Mouse (Mus musculus): ENCODE measurements around the gene Slc20a1. TPM values are rescaled to one million over a fixed set of nuclear protein-coding genes. Genes with fewer than 3 reads are reported as not detected.

Gene Slc20a1
- polyA plus RNA-seq, 1 experiment from 2014 or later: 70.7 TPM

DNA sequence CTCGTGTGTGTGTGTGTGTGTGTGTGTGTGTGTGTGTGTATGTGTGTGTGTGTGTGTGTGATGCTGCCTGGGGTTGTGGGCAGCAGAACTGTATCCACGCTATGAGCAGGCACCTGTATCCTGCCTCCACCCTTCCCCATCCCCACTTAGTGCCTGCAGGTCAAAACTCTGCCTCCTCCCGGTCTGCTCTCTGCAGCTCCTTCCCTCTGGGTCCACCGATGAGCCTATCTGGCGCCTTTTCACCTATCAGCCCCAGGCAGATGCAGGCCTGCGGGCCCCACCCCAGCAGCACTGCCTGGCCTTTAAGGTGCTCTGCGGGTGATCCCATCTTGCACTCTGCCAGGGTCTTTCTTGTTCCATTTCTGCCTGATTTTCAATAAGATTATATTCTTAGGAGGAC lies 29.1 kb downstream of the Slc20a1 start:
- Histone ChIP-seq H3K9me3 (ENCODE audit: control insufficient read depth, low read length) (no peaks in the 10 kb centered on the region; the same call in 1 of the 2 replicates), H3K4me1 (replicated peaks; ENCODE audit: control insufficient read depth, insufficient read depth, low read length) (no peaks in the 10 kb centered on the region), H3K4me3 (ENCODE audit: low read depth, low read length) (no peak overlapping the region), H3K36me3 (ENCODE audit: control insufficient read depth, insufficient read depth, low read length) (no peaks in the 10 kb centered on the region), H3K4me2 (ENCODE audit: low read depth, low read length, severe bottlenecking) (no peak overlapping the region), H3K27me3 (ENCODE audit: control insufficient read depth, insufficient read depth, low read length) (no peaks in the 10 kb centered on the region), H3K27ac (ENCODE audit: low read depth, low read length) (no peak overlapping the region), H3K9ac (ENCODE audit: low read length) (no peak overlapping the region)
- 85% methylated on average over 6 of the region's 7 CpGs for WGBS
- ATAC-seq (replicated peaks; ENCODE audit: low FRiP score): no peak
- no peak for DNase-seq (ENCODE audit: low spot score)

DNA sequence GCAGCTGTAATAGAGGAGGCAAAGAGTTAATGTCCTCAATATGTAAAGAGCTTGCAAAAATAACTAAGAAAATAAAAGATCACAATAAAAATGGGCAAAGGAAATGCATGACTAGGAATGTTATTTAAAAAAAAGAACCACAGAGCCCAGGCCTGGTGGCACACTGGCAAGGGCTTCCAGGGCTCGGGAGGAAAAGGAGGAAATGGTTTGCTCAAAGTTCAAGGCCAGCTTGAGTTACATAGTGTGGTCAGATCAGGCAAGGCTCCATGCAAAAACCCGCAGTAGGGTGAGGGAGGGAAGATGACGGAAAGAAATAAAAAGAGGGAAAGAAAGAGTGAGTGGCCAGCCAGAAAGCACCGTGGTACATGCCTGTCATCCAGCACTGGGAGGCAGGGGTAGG lies 30.0 kb downstream of the Slc20a1 start:
- Histone ChIP-seq H3K9me3 (ENCODE audit: control insufficient read depth, low read length) (no peaks in the 10 kb centered on the region; the same call in 1 of the 2 replicates), H3K4me3 (ENCODE audit: low read depth, low read length) (no peak overlapping the region), H3K4me2 (ENCODE audit: low read depth, low read length, severe bottlenecking) (no peak overlapping the region), H3K36me3 (ENCODE audit: control insufficient read depth, insufficient read depth, low read length) (no peaks in the 10 kb centered on the region), H3K9ac (ENCODE audit: low read length) (no peak overlapping the region), H3K27me3 (ENCODE audit: control insufficient read depth, insufficient read depth, low read length) (no peaks in the 10 kb centered on the region), H3K4me1 (replicated peaks; ENCODE audit: control insufficient read depth, insufficient read depth, low read length) (no peaks in the 10 kb centered on the region), H3K27ac (ENCODE audit: low read depth, low read length) (no peak overlapping the region)
- no peak for DNase-seq (ENCODE audit: low spot score)
- 95% methylated on average over 4 of the region's 4 CpGs for WGBS
- no peak for ATAC-seq (replicated peaks; ENCODE audit: low FRiP score)

DNA sequence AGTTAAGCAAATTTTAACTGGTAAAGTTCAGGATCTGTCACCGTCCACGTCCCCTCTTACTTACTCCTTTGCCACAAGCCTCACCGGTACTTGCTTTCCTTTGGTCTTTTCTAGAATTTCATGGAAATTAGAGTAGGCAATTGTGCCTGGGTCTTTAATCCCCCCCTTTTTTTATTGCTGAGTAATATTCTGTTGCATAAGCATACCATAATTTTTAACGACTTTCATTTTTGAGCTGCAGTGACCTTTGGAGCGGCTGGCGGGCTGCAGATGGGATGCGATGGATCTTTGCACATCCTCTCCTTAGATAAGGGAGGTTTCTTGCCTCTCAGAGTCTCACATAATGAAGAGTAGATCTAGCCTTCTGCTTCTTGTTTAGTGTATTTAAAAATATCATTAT lies 30.8 kb downstream of the Slc20a1 start:
- Histone ChIP-seq H3K4me2 (ENCODE audit: low read depth, low read length, severe bottlenecking) (no peak overlapping the region), H3K36me3 (ENCODE audit: control insufficient read depth, insufficient read depth, low read length) (no peaks in the 10 kb centered on the region), H3K4me1 (replicated peaks; ENCODE audit: control insufficient read depth, insufficient read depth, low read length) (no peaks in the 10 kb centered on the region), H3K9me3 (ENCODE audit: control insufficient read depth, low read length) (no peaks in the 10 kb centered on the region; the same call in 1 of the 2 replicates), H3K9ac (ENCODE audit: low read length) (no peak overlapping the region), H3K27me3 (ENCODE audit: control insufficient read depth, insufficient read depth, low read length) (no peaks in the 10 kb centered on the region), H3K4me3 (ENCODE audit: low read depth, low read length) (no peak overlapping the region), H3K27ac (ENCODE audit: low read depth, low read length) (no peak overlapping the region)
- DNase-seq (ENCODE audit: low spot score) (no peak), ATAC-seq (replicated peaks; ENCODE audit: low FRiP score) (no peak)
- WGBS: 93% methylated on average over 7 of the region's 7 CpGs

DNA sequence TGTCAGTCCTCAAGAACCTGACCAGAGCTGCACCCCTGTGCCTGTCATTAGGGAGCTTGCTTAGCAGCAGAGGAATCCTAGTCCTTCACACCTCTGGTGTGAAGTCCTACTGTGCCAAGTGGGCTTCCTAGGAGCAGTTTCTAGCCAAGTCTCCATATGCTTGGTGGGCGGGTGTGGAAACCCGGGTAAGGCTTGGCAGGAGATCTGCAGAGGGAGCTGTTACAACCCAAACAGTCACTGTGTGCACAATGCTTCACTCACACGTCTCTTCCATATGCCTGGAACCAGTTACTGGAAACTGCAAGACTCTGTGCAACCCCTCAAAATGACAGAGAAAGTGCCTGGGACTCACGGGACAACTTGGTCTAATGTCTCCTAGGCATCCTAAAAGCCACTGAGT lies 33.5 kb downstream of the Slc20a1 start:
- H3K9me3 ChIP-seq (ENCODE audit: control insufficient read depth, low read length): no peaks in the 10 kb centered on the region; the same call in 1 of the 2 replicates
- no peak overlapping the region for H3K4me2 ChIP-seq (ENCODE audit: low read depth, low read length, severe bottlenecking)
- H3K36me3 ChIP-seq (ENCODE audit: control insufficient read depth, insufficient read depth, low read length): no peaks in the 10 kb centered on the region
- no peak overlapping the region for H3K9ac ChIP-seq (ENCODE audit: low read length)
- H3K27ac ChIP-seq (ENCODE audit: low read depth, low read length): no peak overlapping the region
- no peaks in the 10 kb centered on the region for H3K27me3 ChIP-seq (ENCODE audit: control insufficient read depth, insufficient read depth, low read length)
- H3K4me3 ChIP-seq (ENCODE audit: low read depth, low read length): no peak overlapping the region
- no peaks in the 10 kb centered on the region for H3K4me1 ChIP-seq (replicated peaks; ENCODE audit: control insufficient read depth, insufficient read depth, low read length)
- ATAC-seq (replicated peaks; ENCODE audit: low FRiP score): no peak
- 72% methylated on average over 4 of the region's 4 CpGs for WGBS
- DNase-seq (ENCODE audit: low spot score): no peak

DNA sequence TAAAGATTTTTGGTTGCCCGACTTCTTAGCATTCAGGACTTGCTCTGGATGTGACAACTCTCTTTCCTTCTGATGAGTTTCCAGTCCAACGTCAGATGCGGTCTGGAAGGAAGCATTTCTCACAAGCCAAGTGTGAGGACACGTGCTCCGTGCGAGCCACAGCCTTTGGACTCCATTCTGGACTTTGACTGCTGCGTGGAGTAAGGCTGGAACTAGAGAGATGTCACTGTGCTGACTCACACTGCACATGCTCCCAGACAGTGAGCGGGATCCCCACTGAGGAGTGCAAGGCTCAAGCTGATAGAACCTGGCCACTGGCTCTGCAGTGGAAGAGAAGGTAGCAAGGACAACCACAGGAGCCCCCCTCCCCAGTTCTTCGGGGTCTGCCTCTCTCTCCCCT lies 33.9 kb downstream of the Slc20a1 start:
- Histone ChIP-seq H3K9me3 (ENCODE audit: control insufficient read depth, low read length) (no peaks in the 10 kb centered on the region; the same call in 1 of the 2 replicates), H3K4me3 (ENCODE audit: low read depth, low read length) (no peak overlapping the region), H3K27me3 (ENCODE audit: control insufficient read depth, insufficient read depth, low read length) (no peaks in the 10 kb centered on the region), H3K4me1 (replicated peaks; ENCODE audit: control insufficient read depth, insufficient read depth, low read length) (no peaks in the 10 kb centered on the region), H3K36me3 (ENCODE audit: control insufficient read depth, insufficient read depth, low read length) (no peaks in the 10 kb centered on the region), H3K4me2 (ENCODE audit: low read depth, low read length, severe bottlenecking) (no peak overlapping the region), H3K27ac (ENCODE audit: low read depth, low read length) (no peak overlapping the region), H3K9ac (ENCODE audit: low read length) (no peak overlapping the region)
- ATAC-seq (replicated peaks; ENCODE audit: low FRiP score): no peak
- 91% methylated on average over 9 of the region's 9 CpGs for WGBS
- DNase-seq (ENCODE audit: low spot score): no peak

DNA sequence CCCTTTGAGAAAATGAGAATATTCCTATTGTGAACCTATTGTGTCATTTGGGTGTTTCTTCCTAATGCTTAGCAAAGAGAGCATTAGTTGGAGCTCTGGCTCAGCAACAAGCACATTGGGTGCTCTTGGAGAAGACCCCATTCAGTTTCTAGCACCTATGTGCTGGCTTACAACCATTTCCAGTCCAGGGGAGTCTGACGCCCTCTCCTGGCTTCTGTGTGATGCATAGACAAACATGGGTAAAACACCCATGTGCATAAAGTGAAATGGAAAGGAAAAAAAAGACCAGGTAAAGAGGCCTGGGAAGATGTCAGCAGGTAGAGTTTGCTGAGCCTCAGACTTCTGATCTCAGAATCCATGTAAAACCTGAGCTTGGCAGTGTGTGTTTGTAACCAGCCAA lies 34.7 kb downstream of the Slc20a1 start:
- Histone ChIP-seq H3K4me3 (ENCODE audit: low read depth, low read length) (no peak overlapping the region), H3K9me3 (ENCODE audit: control insufficient read depth, low read length) (no peaks in the 10 kb centered on the region; the same call in 1 of the 2 replicates), H3K4me2 (ENCODE audit: low read depth, low read length, severe bottlenecking) (no peak overlapping the region), H3K27ac (ENCODE audit: low read depth, low read length) (no peak overlapping the region), H3K27me3 (ENCODE audit: control insufficient read depth, insufficient read depth, low read length) (no peaks in the 10 kb centered on the region), H3K4me1 (replicated peaks; ENCODE audit: control insufficient read depth, insufficient read depth, low read length) (no peaks in the 10 kb centered on the region), H3K36me3 (ENCODE audit: control insufficient read depth, insufficient read depth, low read length) (no peaks in the 10 kb centered on the region), H3K9ac (ENCODE audit: low read length) (no peak overlapping the region)
- DNase-seq (ENCODE audit: low spot score) (no peak), ATAC-seq (replicated peaks; ENCODE audit: low FRiP score) (no peak)
- 86% methylated on average over 1 of the region's 1 CpGs for WGBS

DNA sequence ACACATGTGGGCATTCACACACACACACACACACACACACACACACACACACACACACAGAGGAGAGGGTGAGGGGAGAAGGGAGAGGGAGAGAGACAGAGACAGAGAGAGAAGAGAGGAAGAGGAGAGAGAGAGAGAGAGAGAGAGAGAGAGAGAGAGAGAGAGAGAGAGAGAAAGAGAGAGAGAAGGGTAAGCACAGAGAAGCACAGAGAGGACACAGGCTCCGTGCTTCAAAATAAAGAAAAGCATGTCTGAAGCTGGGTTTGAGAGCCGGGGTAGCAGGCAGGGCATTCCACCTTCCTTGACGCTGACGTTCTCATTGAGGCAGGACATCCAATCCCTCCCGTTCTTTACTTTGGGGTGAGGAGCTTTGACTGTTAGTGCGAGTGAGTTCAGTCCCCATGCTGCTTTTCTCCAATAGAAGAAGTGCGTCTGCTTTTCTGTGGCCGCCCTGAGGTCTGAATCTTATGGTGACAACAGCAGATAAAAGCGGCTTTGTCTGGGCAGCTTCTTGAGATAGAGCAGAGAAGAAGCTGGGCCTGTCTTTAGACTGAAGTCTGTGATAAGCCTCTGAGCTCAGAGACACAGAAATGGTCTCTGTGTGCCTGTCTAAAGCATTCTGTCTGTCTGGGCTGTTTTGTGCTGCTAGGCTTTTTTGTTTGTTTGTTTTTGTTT lies 35.4 kb downstream of the Slc20a1 start:
- H3K4me3 ChIP-seq (ENCODE audit: low read depth, low read length): no peak overlapping the region
- no peak overlapping the region for H3K27ac ChIP-seq (ENCODE audit: low read depth, low read length)
- no peaks in the 10 kb centered on the region for H3K36me3 ChIP-seq (ENCODE audit: control insufficient read depth, insufficient read depth, low read length)
- DNase-seq (ENCODE audit: low spot score) (no peak), ATAC-seq (replicated peaks; ENCODE audit: low FRiP score) (no peak)
- no peaks in the 10 kb centered on the region for H3K9me3 ChIP-seq (ENCODE audit: control insufficient read depth, low read length)
- H3K27me3 ChIP-seq (ENCODE audit: control insufficient read depth, insufficient read depth, low read length): no peaks in the 10 kb centered on the region
- WGBS: 44% methylated on average over 9 of the region's 9 CpGs
- H3K9ac ChIP-seq (ENCODE audit: low read length): no peak overlapping the region
- H3K4me1 ChIP-seq (replicated peaks; ENCODE audit: control insufficient read depth, insufficient read depth, low read length): no peaks in the 10 kb centered on the region
- no peak overlapping the region for H3K4me2 ChIP-seq (ENCODE audit: low read depth, low read length, severe bottlenecking)

DNA sequence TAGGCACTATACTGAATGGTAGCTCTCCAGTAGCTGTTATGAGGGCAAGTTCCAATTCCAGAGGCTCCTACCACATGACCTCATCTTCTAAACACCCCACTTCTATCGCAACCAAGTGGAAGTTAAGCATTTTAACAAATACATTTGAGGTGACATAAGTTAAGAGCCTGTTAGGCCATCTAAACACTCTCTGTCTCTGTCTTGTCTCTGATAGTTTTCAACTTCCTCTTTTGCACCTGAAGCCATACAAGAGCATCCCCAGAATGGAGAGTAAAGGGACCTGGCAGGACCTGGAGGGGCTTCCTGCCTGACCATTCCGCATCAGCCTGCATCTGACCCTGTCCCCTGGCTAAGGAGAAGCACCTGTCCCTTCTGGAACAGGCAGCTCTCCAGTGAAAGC lies 36.2 kb downstream of the Slc20a1 start:
- WGBS: 89% methylated on average over 2 of the region's 2 CpGs
- H3K4me3 ChIP-seq (ENCODE audit: low read depth, low read length): no peak overlapping the region
- no peak for ATAC-seq (replicated peaks; ENCODE audit: low FRiP score)

DNA sequence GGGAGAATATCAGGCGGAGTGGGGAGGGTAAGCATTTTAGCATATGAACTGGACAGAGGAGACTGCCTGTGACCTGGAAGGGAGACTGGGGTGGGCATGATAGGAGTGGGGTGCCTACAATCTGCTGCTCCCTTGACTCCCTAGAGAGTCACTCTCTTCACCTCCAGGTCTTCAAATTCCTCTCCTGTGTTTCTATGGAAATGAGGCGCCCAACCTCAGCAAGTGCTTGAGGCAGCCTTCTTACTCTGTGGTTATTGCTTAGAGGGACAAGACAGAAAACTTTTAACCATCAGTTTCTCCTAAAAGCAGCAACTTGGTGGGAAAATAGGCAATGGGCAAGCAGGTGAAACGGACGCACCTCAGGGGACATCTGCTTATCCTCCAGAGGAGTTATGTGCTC lies 38.0 kb downstream of the Slc20a1 start:
- no peaks in the 10 kb centered on the region for H3K27me3 ChIP-seq (ENCODE audit: control insufficient read depth, insufficient read depth, low read length)
- ATAC-seq (replicated peaks; ENCODE audit: low FRiP score) (no peak), DNase-seq (ENCODE audit: low spot score) (no peak)
- no peaks in the 10 kb centered on the region for H3K36me3 ChIP-seq (ENCODE audit: control insufficient read depth, insufficient read depth, low read length)
- no peak overlapping the region for H3K27ac ChIP-seq (ENCODE audit: low read depth, low read length)
- H3K4me3 ChIP-seq (ENCODE audit: low read depth, low read length): no peak overlapping the region
- no peak overlapping the region for H3K4me2 ChIP-seq (ENCODE audit: low read depth, low read length, severe bottlenecking)
- H3K9me3 ChIP-seq (ENCODE audit: control insufficient read depth, low read length): no peaks in the 10 kb centered on the region
- no peaks in the 10 kb centered on the region for H3K4me1 ChIP-seq (replicated peaks; ENCODE audit: control insufficient read depth, insufficient read depth, low read length)
- no peak overlapping the region for H3K9ac ChIP-seq (ENCODE audit: low read length)
- WGBS: 82% methylated on average over 4 of the region's 4 CpGs

More for the DNA sequence above, 36.2 kb downstream of the Slc20a1 start:
- Histone ChIP-seq H3K36me3 (ENCODE audit: control insufficient read depth, insufficient read depth, low read length) (no peaks in the 10 kb centered on the region), H3K9ac (ENCODE audit: low read length) (no peak overlapping the region), H3K27me3 (ENCODE audit: control insufficient read depth, insufficient read depth, low read length) (no peaks in the 10 kb centered on the region), H3K4me2 (ENCODE audit: low read depth, low read length, severe bottlenecking) (no peak overlapping the region), H3K4me1 (replicated peaks; ENCODE audit: control insufficient read depth, insufficient read depth, low read length) (no peaks in the 10 kb centered on the region), H3K9me3 (ENCODE audit: control insufficient read depth, low read length) (no peaks in the 10 kb centered on the region), H3K27ac (ENCODE audit: low read depth, low read length) (no peak overlapping the region)
- DNase-seq (ENCODE audit: low spot score): no peak

All from forebrain, embryonic 11.5 days (tissue).